Mouse (Mus musculus) kidney, embryonic 15.5 days (tissue): ENCODE measurements around the gene Gabrb3. TPM values are rescaled to one million over a fixed set of nuclear protein-coding genes. Genes with fewer than 3 reads are reported as not detected.

Experiments
- ATAC-seq: fragments of 200-750 bp; cut with Nextera tagmentation; replicated peaks from 2 replicates; pipeline ENCODE4 v1.8.0; 2017; ENCODE audit warnings: moderate TSS enrichment; ENCODE audit not compliant: low FRiP score
- H3K27ac ChIP-seq: fragments of 300-500 bp; sonication (generic); 2 replicates; pipeline ENCODE4 v1.5.1; 2015; ENCODE audit warnings: mild to moderate bottlenecking, inconsistent platforms
- H3K27me3 ChIP-seq: fragments of 300-500 bp; sonication (generic); 2 replicates; pipeline ENCODE4 v1.6.1; 2015; ENCODE audit warnings: inconsistent platforms
- H3K36me3 ChIP-seq: fragments of 300-500 bp; sonication (generic); 2 replicates; pipeline ENCODE4 v1.6.1; 2015; ENCODE audit warnings: inconsistent platforms
- H3K4me1 ChIP-seq: fragments of 300-500 bp; sonication (generic); 2 replicates; pipeline ENCODE4 v1.6.1; 2015; ENCODE audit warnings: inconsistent platforms
- H3K4me2 ChIP-seq: fragments of 300-500 bp; sonication (generic); 2 replicates; pipeline ENCODE4 v1.6.1; 2015; ENCODE audit warnings: moderate library complexity, mild to moderate bottlenecking, inconsistent platforms
- H3K4me3 ChIP-seq: fragments of 300-500 bp; sonication (generic); replicated peaks from 2 replicates; pipeline ENCODE4 v1.5.1; 2015; ENCODE audit warnings: mild to moderate bottlenecking, inconsistent platforms
- H3K9ac ChIP-seq: fragments of 300-500 bp; sonication (generic); 2 replicates; pipeline ENCODE4 v1.6.1; 2015; ENCODE audit warnings: mild to moderate bottlenecking, inconsistent platforms
- H3K9me3 ChIP-seq: fragments of 300-500 bp; sonication (generic); replicated peaks from 2 replicates; pipeline ENCODE4 v1.6.1; 2016; ENCODE audit warnings: inconsistent platforms
- WGBS: fragments of 180-500 bp; shearing (Covaris S2); methylation state at CpG from one replicate; pipeline ENCODE4 v1.1.7; 2015; ENCODE audit warnings: mixed read lengths; 5-methylcytosine and 5-hydroxymethylcytosine counted together
- polyA plus RNA-seq: library from polyadenylated mRNA; unstranded; fragments of >200 nt; fragmentation: Nextera tagmentation; extraction: Ambion mirVana; gene quantifications from 2 replicates; pipeline ENCODE4 v1.2.1, GENCODE M21; 2015

Gabrb3 gene
- polyA plus RNA-seq, 1 experiment from 2014 or later: 1.8 TPM

- no peaks in the 10 kb centered on the region for H3K9me3 ChIP-seq
- 88% methylated on average over 1 of the region's 1 CpGs for WGBS
- H3K4me2 ChIP-seq: no peak overlapping the region
- no peak overlapping the region for H3K9ac ChIP-seq
- no peaks in the 10 kb centered on the region for H3K36me3 ChIP-seq
- H3K4me3 ChIP-seq: no peak overlapping the region
- H3K27me3 ChIP-seq: no peaks in the 10 kb centered on the region
- H3K27ac ChIP-seq: no peak overlapping the region
- no peak for ATAC-seq
- no peaks in the 10 kb centered on the region for H3K4me1 ChIP-seq
Measured at GRCm38 (mm10) chr7:57471316-57471715, 51.8 kb downstream of the Gabrb3 start.

- Histone ChIP-seq H3K9ac (no peak overlapping the region), H3K27ac (no peak overlapping the region), H3K4me3 (no peak overlapping the region), H3K4me2 (no peak overlapping the region), H3K36me3 (no peaks in the 10 kb centered on the region), H3K9me3 (no peaks in the 10 kb centered on the region), H3K27me3 (no peaks in the 10 kb centered on the region), H3K4me1 (no peaks in the 10 kb centered on the region)
- WGBS: 77% methylated on average over 4 of the region's 4 CpGs
- peak; percentile 58; the same call in 1 of the 2 replicates for ATAC-seq
Measured at GRCm38 (mm10) chr7:57473811-57474525, 54.5 kb downstream of the Gabrb3 start.

GRCm38 (mm10) chr7:57482896-57483295 is 63.4 kb downstream of the Gabrb3 start:
- Histone ChIP-seq H3K4me2 (no peak overlapping the region), H3K27me3 (no peaks in the 10 kb centered on the region), H3K36me3 (no peaks in the 10 kb centered on the region), H3K9ac (no peak overlapping the region), H3K4me3 (no peak overlapping the region), H3K9me3 (no peaks in the 10 kb centered on the region), H3K27ac (no peak overlapping the region), H3K4me1 (no peaks in the 10 kb centered on the region)
- no peak for ATAC-seq

- Histone ChIP-seq H3K4me1 (no peaks in the 10 kb centered on the region), H3K9ac (no peak overlapping the region), H3K27me3 (no peaks in the 10 kb centered on the region), H3K4me2 (no peak overlapping the region), H3K4me3 (no peak overlapping the region), H3K36me3 (no peaks in the 10 kb centered on the region), H3K9me3 (no peaks in the 10 kb centered on the region), H3K27ac (no peak overlapping the region)
- no peak for ATAC-seq
- WGBS: 80% methylated on average over 6 of the region's 6 CpGs
Measured at GRCm38 (mm10) chr7:57486907-57487306, 67.4 kb downstream of the Gabrb3 start.

- H3K4me3 ChIP-seq: no peak overlapping the region
- H3K9ac ChIP-seq: no peak overlapping the region
- no peaks in the 10 kb centered on the region for H3K4me1 ChIP-seq
- no peaks in the 10 kb centered on the region for H3K36me3 ChIP-seq
- no peaks in the 10 kb centered on the region for H3K27me3 ChIP-seq
- H3K9me3 ChIP-seq: no peaks in the 10 kb centered on the region
- no peak for ATAC-seq
- H3K4me2 ChIP-seq: no peak overlapping the region
- WGBS: 81% methylated on average over 4 of the region's 4 CpGs
- no peak overlapping the region for H3K27ac ChIP-seq
Measured at GRCm38 (mm10) chr7:57491795-57492194, 72.3 kb downstream of the Gabrb3 start.

GRCm38 (mm10) chr7:57502809-57503208 is 83.3 kb downstream of the Gabrb3 start:
- no peaks in the 10 kb centered on the region for H3K9me3 ChIP-seq
- H3K9ac ChIP-seq: no peak overlapping the region
- H3K4me2 ChIP-seq: no peak overlapping the region
- H3K36me3 ChIP-seq: no peaks in the 10 kb centered on the region
- H3K27ac ChIP-seq: no peak overlapping the region
- peaks cover 23% of the 10 kb centered on the region for H3K27me3 ChIP-seq
- 72% methylated on average over 4 of the region's 4 CpGs for WGBS
- H3K4me3 ChIP-seq: no peak overlapping the region
- no peak for ATAC-seq
- no peaks in the 10 kb centered on the region for H3K4me1 ChIP-seq

GRCm38 (mm10) chr7:57508860-57509632 is 89.6 kb downstream of the Gabrb3 start:
- peak overlapping the region; percentile 81 for H3K4me2 ChIP-seq
- H3K27me3 ChIP-seq: peaks cover 73% of the 10 kb centered on the region
- peak overlapping the region; percentile 46 for H3K4me3 ChIP-seq
- H3K36me3 ChIP-seq: no peaks in the 10 kb centered on the region
- WGBS: 2% methylated on average over 67 of the region's 72 CpGs
- no peak overlapping the region for H3K27ac ChIP-seq
- no peak overlapping the region for H3K9ac ChIP-seq
- peaks cover 12% of the 10 kb centered on the region for H3K4me1 ChIP-seq
- H3K9me3 ChIP-seq: no peaks in the 10 kb centered on the region
- ATAC-seq: peak; percentile 81

GRCm38 (mm10) chr7:57509681-57510141 is 90.2 kb downstream of the Gabrb3 start, which contains the start of gene Gabra5:
Gene Gabra5 (minus strand): TSS chr7:57510059.
- H3K4me2 ChIP-seq: peak within 1 kb of the TSS; percentile 81
- no peak within 1 kb of the TSS for H3K27ac ChIP-seq
- under 1% methylated on average over 56 of the region's 59 CpGs for WGBS
- H3K9me3 ChIP-seq: no peaks in the 10 kb centered on the region
- peaks cover 78% of the 10 kb centered on the region for H3K27me3 ChIP-seq
- H3K4me1 ChIP-seq: peaks cover 12% of the 10 kb centered on the region
- peak within 1 kb of the TSS; percentile 46 for H3K4me3 ChIP-seq
- no peak within 1 kb of the TSS for H3K9ac ChIP-seq
- no peaks in the 10 kb centered on the region for H3K36me3 ChIP-seq
- peak; percentile 81 for ATAC-seq

- Histone ChIP-seq H3K4me3 (no peak overlapping the region), H3K9me3 (no peaks in the 10 kb centered on the region), H3K4me1 (peaks cover 12% of the 10 kb centered on the region), H3K36me3 (no peaks in the 10 kb centered on the region), H3K4me2 (no peak overlapping the region), H3K27ac (no peak overlapping the region), H3K9ac (no peak overlapping the region), H3K27me3 (peaks cover 58% of the 10 kb centered on the region)
- no peak for ATAC-seq
- WGBS: 28% methylated on average over 3 of the region's 3 CpGs
Measured at GRCm38 (mm10) chr7:57512955-57513354, 93.5 kb downstream of the Gabrb3 start.

GRCm38 (mm10) chr7:57529451-57529850 is 110.0 kb downstream of the Gabrb3 start:
- no peak overlapping the region for H3K27ac ChIP-seq
- H3K4me2 ChIP-seq: no peak overlapping the region
- no peaks in the 10 kb centered on the region for H3K4me1 ChIP-seq
- no peaks in the 10 kb centered on the region for H3K36me3 ChIP-seq
- no peaks in the 10 kb centered on the region for H3K9me3 ChIP-seq
- 83% methylated on average over 4 of the region's 4 CpGs for WGBS
- no peak overlapping the region for H3K4me3 ChIP-seq
- no peak for ATAC-seq
- no peak overlapping the region for H3K9ac ChIP-seq
- no peaks in the 10 kb centered on the region for H3K27me3 ChIP-seq

GRCm38 (mm10) chr7:57529954-57530353 is 110.5 kb downstream of the Gabrb3 start:
- no peaks in the 10 kb centered on the region for H3K9me3 ChIP-seq
- no peaks in the 10 kb centered on the region for H3K27me3 ChIP-seq
- ATAC-seq: no peak
- H3K36me3 ChIP-seq: no peaks in the 10 kb centered on the region
- no peak overlapping the region for H3K9ac ChIP-seq
- 91% methylated on average over 8 of the region's 8 CpGs for WGBS
- no peak overlapping the region for H3K4me2 ChIP-seq
- H3K27ac ChIP-seq: no peak overlapping the region
- no peaks in the 10 kb centered on the region for H3K4me1 ChIP-seq
- no peak overlapping the region for H3K4me3 ChIP-seq

- H3K4me2 ChIP-seq: no peak overlapping the region
- H3K36me3 ChIP-seq: no peaks in the 10 kb centered on the region
- no peaks in the 10 kb centered on the region for H3K4me1 ChIP-seq
- no peaks in the 10 kb centered on the region for H3K9me3 ChIP-seq
- no peak overlapping the region for H3K27ac ChIP-seq
- WGBS: 23% methylated on average over 10 of the region's 10 CpGs
- peak; percentile 76 for ATAC-seq
- no peaks in the 10 kb centered on the region for H3K27me3 ChIP-seq
- H3K4me3 ChIP-seq: no peak overlapping the region
- no peak overlapping the region for H3K9ac ChIP-seq
Measured at GRCm38 (mm10) chr7:57532676-57533075, 113.2 kb downstream of the Gabrb3 start.
